Mouse (Mus musculus) CH12.LX (cell line): ENCODE results near the gene Anp32a. TPM values are rescaled to one million over a fixed set of nuclear protein-coding genes. Genes with fewer than 3 reads are reported as not detected.
A peak's percentile ranks its signal among the peaks of the same experiment; 100 is the strongest.

Source experiments
- DNase-seq: peaks from one replicate; pipeline ENCODE4 v3.0.0-alpha.2; 2013; ENCODE audit errors: extremely low read depth
- H3K27ac ChIP-seq: 2 replicates; pipeline ENCODE4 v1.5.1; 2012; ENCODE audit warnings: low read depth, mild to moderate bottlenecking, control low read depth, moderate library complexity; ENCODE audit not compliant: insufficient read depth
- H3K27me3 ChIP-seq: replicated peaks from 2 replicates; pipeline ENCODE3; 2012; ENCODE audit warnings: inconsistent platforms
- H3K36me3 ChIP-seq, 2 experiments: replicated peaks in 1 of 2; 2 replicates each; pipeline versions ENCODE3 to v1.6.1; 2012; ENCODE audit warnings: inconsistent platforms in 1 of 2, low read length in 1 of 2, mild to moderate bottlenecking in 1 of 2, mixed read lengths in 1 of 2, moderate library complexity in 1 of 2; ENCODE audit not compliant: control insufficient read depth in 1 of 2, insufficient read depth in 1 of 2
- H3K4me1 ChIP-seq, 2 experiments: 2 replicates each; pipeline ENCODE4 v1.6.1; 2012; ENCODE audit warnings: inconsistent platforms in 1 of 2, moderate library complexity in 1 of 2; ENCODE audit not compliant: insufficient read depth in 2 of 2, control insufficient read depth in 1 of 2
- H3K4me2 ChIP-seq: 2 replicates; pipeline ENCODE4 v1.6.1; 2012; ENCODE audit warnings: low read depth, mild to moderate bottlenecking, control low read depth; ENCODE audit not compliant: poor library complexity, insufficient read depth, severe bottlenecking
- H3K4me3 ChIP-seq, 3 experiments: fragments of 150-350 bp in 1 of 3; sonication (generic) in 1 of 3; replicated peaks in 1 of 3; 2 replicates each; pipeline versions ENCODE3 to v1.5.1; 2011 to 2012; ENCODE audit warnings: low read depth in 2 of 3, low read length in 2 of 3, mild to moderate bottlenecking in 2 of 3, moderate library complexity in 2 of 3, control low read depth in 1 of 3, improper control_type of control experiment in 1 of 3, inconsistent platforms in 1 of 3, mixed read lengths in 1 of 3; ENCODE audit not compliant: poor library complexity in 1 of 3
- H3K79me2 ChIP-seq: replicated peaks from 2 replicates; pipeline ENCODE4 v1.6.1; 2012; ENCODE audit warnings: mild to moderate bottlenecking, moderate library complexity; ENCODE audit not compliant: control insufficient read depth, poor library complexity, insufficient read depth, severe bottlenecking; ENCODE audit errors: extremely low read depth
- H3K9ac ChIP-seq: 2 replicates; pipeline ENCODE4 v1.6.1; 2012; ENCODE audit warnings: low read depth, mild to moderate bottlenecking, control low read depth, moderate library complexity; ENCODE audit not compliant: insufficient read depth
- H3K9me3 ChIP-seq: replicated peaks from 2 replicates; pipeline ENCODE3; 2012; ENCODE audit warnings: low read length, inconsistent platforms, mixed read lengths
- BHLHE40 ChIP-seq: IDR thresholded peaks from 2 replicates; pipeline ENCODE4 v1.6.1; 2011; ENCODE audit warnings: mild to moderate bottlenecking, low read depth, low read length, improper control_type of control experiment
- CHD2 ChIP-seq: IDR thresholded peaks from 2 replicates; pipeline ENCODE4 v1.6.1; 2011; ENCODE audit warnings: low read length, improper control_type of control experiment
- E2F4 ChIP-seq: IDR thresholded peaks from 2 replicates; pipeline ENCODE4 v1.6.1; 2011; ENCODE audit warnings: low read depth, low read length, improper control_type of control experiment; ENCODE audit not compliant: insufficient replicate concordance
- EP300 ChIP-seq: IDR thresholded peaks from 2 replicates; pipeline ENCODE4 v1.6.1; 2011; ENCODE audit warnings: low read length, improper control_type of control experiment
- ETS1 ChIP-seq: conservative IDR thresholded peaks from 2 replicates; pipeline ENCODE4 v1.6.1; 2012; ENCODE audit warnings: low read depth, mild to moderate bottlenecking, inconsistent platforms, low read length, improper control_type of control experiment, moderate library complexity
- GABPA ChIP-seq: IDR thresholded peaks from 2 replicates; pipeline ENCODE4 v1.6.1; 2012; ENCODE audit warnings: low read depth, low read length, improper control_type of control experiment, inconsistent platforms; ENCODE audit not compliant: insufficient replicate concordance
- HCFC1 ChIP-seq: IDR thresholded peaks from 2 replicates; pipeline ENCODE4 v1.6.1; 2012; ENCODE audit warnings: low read depth, mild to moderate bottlenecking, inconsistent platforms, low read length, improper control_type of control experiment
- IRF4 ChIP-seq: IDR thresholded peaks from 2 replicates; pipeline ENCODE4 v1.6.1; 2014; ENCODE audit warnings: low read depth, mild to moderate bottlenecking, inconsistent platforms, low read length, improper control_type of control experiment
- JUN ChIP-seq: IDR thresholded peaks from 2 replicates; pipeline ENCODE4 v1.6.1; 2011; ENCODE audit warnings: low read depth, mild to moderate bottlenecking, low read length, improper control_type of control experiment, moderate library complexity; ENCODE audit not compliant: insufficient read depth
- JUND ChIP-seq: conservative IDR thresholded peaks from 2 replicates; pipeline ENCODE4 v1.6.1; 2011; ENCODE audit warnings: low read depth, low read length, improper control_type of control experiment
- MAFK ChIP-seq: IDR thresholded peaks from 2 replicates; pipeline ENCODE4 v1.6.1; 2011; ENCODE audit warnings: low read length, improper control_type of control experiment; ENCODE audit not compliant: insufficient replicate concordance
- MAX ChIP-seq: IDR thresholded peaks from 2 replicates; pipeline ENCODE4 v1.6.1; 2011; ENCODE audit warnings: low read length, improper control_type of control experiment
- MAZ ChIP-seq: IDR thresholded peaks from 2 replicates; pipeline ENCODE4 v1.6.1; 2012; ENCODE audit warnings: low read depth, mild to moderate bottlenecking, inconsistent platforms, low read length, improper control_type of control experiment, moderate library complexity
- MEF2A ChIP-seq: IDR thresholded peaks from 2 replicates; pipeline ENCODE4 v1.6.1; 2014; ENCODE audit warnings: low read depth, mild to moderate bottlenecking, inconsistent platforms, low read length, improper control_type of control experiment, borderline replicate concordance
- NELFE ChIP-seq: IDR thresholded peaks from 2 replicates; pipeline ENCODE4 v1.6.1; 2011; ENCODE audit warnings: low read depth, low read length, improper control_type of control experiment
- NRF1 ChIP-seq: IDR thresholded peaks from 2 replicates; pipeline ENCODE4 v1.6.1; 2014; ENCODE audit warnings: low read depth, mild to moderate bottlenecking, inconsistent platforms, low read length, improper control_type of control experiment, moderate library complexity
- PAX5 ChIP-seq: IDR thresholded peaks from 2 replicates; pipeline ENCODE4 v1.6.1; 2012; ENCODE audit warnings: low read length, inconsistent platforms, mixed read lengths
- POLR2A ChIP-seq: IDR thresholded peaks from 2 replicates; pipeline ENCODE4 v1.6.1; 2011; ENCODE audit warnings: low read depth, mild to moderate bottlenecking, improper control_type of control experiment, low read length
- POLR2AphosphoS2 ChIP-seq: IDR thresholded peaks from 2 replicates; pipeline ENCODE4 v1.6.1; 2011; ENCODE audit warnings: low read depth, low read length, improper control_type of control experiment
- SIN3A ChIP-seq: IDR thresholded peaks from 2 replicates; pipeline ENCODE4 v1.6.1; 2012; ENCODE audit warnings: low read length, improper control_type of control experiment, inconsistent platforms
- SMC3 ChIP-seq: IDR thresholded peaks from 2 replicates; pipeline ENCODE4 v1.6.1; 2011; ENCODE audit warnings: low read depth, low read length, improper control_type of control experiment
- TBP ChIP-seq: conservative IDR thresholded peaks from 2 replicates; pipeline ENCODE4 v1.6.1; 2011; ENCODE audit warnings: low read depth, low read length, improper control_type of control experiment
- TCF12 ChIP-seq: IDR thresholded peaks from 2 replicates; pipeline ENCODE4 v1.6.1; 2014; ENCODE audit warnings: low read depth, mild to moderate bottlenecking, inconsistent platforms, low read length, improper control_type of control experiment
- UBTF ChIP-seq: IDR thresholded peaks from 2 replicates; pipeline ENCODE4 v1.6.1; 2012; ENCODE audit warnings: low read depth, mild to moderate bottlenecking, inconsistent platforms, low read length, improper control_type of control experiment, moderate library complexity
- USF1 ChIP-seq: IDR thresholded peaks from 2 replicates; pipeline ENCODE4 v1.6.1; 2014; ENCODE audit warnings: low read depth, mild to moderate bottlenecking, inconsistent platforms, low read length, improper control_type of control experiment
- ZKSCAN1 ChIP-seq: IDR thresholded peaks from 2 replicates; pipeline ENCODE4 v1.6.1; 2012; ENCODE audit warnings: low read depth, inconsistent platforms, low read length, improper control_type of control experiment, borderline replicate concordance
- ZMIZ1 ChIP-seq: IDR thresholded peaks from 2 replicates; pipeline ENCODE4 v1.6.1; 2012; ENCODE audit warnings: low read depth, mild to moderate bottlenecking, inconsistent platforms, low read length, improper control_type of control experiment
- dilution Hi-C: fragments of 300-500 bp; cut with MboI; formaldehyde crosslinking; loops from 2 replicates; pipeline ENCODE4 v1.14.3; 2020; ENCODE audit warnings: low sequenced_read_pairs; ENCODE audit not compliant: extremely low pct_unique_long_range_greater_than_20kb, extremely low pct_ligation_motif_present
- in situ Hi-C: fragments of 300-500 bp; cut with MboI; formaldehyde crosslinking; loops from 3 replicates; pipeline ENCODE4 v1.14.3; 2019; ENCODE audit warnings: low sequenced_read_pairs, low pct_ligation_motif_present, low pct_unique_long_range_greater_than_20kb, mixed read lengths
- polyA plus RNA-seq: library from polyadenylated mRNA; unstranded; fragments of >175 nt; gene quantifications from 2 replicates; pipeline ENCODE4 v1.2.1, GENCODE M21; 2012; ENCODE audit warnings: low read depth; ENCODE audit not compliant: insufficient read length
- total RNA-seq, 2 experiments: library from RNA; depleted of rRNA; stranded (reverse); fragments of 300-350 nt in 1 of 2; fragments of >200 nt in 1 of 2; gene quantifications; 2 replicates each; pipeline ENCODE4 v1.2.3; 2012 to 2014

Gene Anp32a
- total and polyA plus RNA-seq, 3 experiments, result 585 to 1,207 (median 869) TPM

- TF ChIP-seq MAFK (no peak), ZKSCAN1 (no peak), POLR2A (no peak; the same call in none of the 2 replicates), JUND (no peak), TBP (no peak), CHD2 (no peak), BHLHE40 (no peak), POLR2AphosphoS2 (no peak), TCF12 (no peak), PAX5 (no peak), EP300 (no peak), JUN (no peak), UBTF (peak; percentile 18; the same call in 1 of the 2 replicates), SMC3 (no peak), USF1 (no peak), NRF1 (no peak)
Measured at GRCm38 (mm10) chr9:62367510-62368071, 26.5 kb downstream of the Anp32a start (continued).

DNA sequence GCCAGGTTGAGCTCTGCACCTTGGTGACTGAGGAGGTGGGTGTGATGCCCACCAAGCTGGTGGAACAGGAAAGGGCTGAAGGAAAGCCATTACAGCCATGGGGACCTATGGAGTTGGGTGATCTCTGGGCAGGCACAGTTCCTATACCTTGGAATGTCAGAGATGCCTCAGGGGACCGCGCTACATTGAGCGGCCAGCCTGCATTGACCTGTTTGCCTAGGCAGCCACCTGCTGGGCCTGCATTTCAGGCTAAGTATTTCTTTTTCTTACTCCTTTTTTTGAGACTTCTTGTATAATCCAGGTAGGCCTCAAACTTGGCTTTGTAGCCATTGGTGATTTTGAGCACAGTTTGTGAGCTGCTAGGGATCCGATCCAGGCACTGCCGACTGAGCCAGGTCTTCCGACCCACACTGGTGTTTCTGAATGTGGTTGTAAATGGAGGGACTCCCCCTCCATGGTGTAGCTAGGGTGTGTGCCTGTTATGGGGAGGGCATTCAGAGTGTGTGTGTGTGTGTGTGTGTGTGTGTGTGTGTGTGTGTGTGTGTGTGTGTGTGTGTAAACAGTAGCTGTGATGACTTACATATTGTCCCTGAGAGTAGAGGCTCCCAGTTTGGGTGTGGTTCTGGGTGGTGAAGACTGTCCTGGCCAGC lies 27.3 kb downstream of the Anp32a start:
- H3K27me3 ChIP-seq, result no peaks in the 10 kb centered on the region
- peaks cover 5 to 37% of the 10 kb centered on the region in 2 experiments for H3K36me3 ChIP-seq
- peak; percentile 76 for TF ChIP-seq ETS1
- no peak for TF ChIP-seq NELFE
- no peak for TF ChIP-seq MAX
- TF ChIP-seq MAZ, result peak; percentile 67; the same call in 1 of the 2 replicates
- TF ChIP-seq EP300, result no peak
- no peak for TF ChIP-seq HCFC1
- peak; percentile 63; the same call in 1 of the 2 replicates for TF ChIP-seq TBP
- TF ChIP-seq ZMIZ1, result 0 out of 2 replicates have a peak, but pooled peaks have one; percentile 28
- TF ChIP-seq BHLHE40, result peak; percentile 77
- no peak for TF ChIP-seq PAX5
- TF ChIP-seq CHD2, result peak; percentile 55; the same call in 1 of the 2 replicates
- TF ChIP-seq POLR2A, result peak; percentile 44; the same call in 1 of the 2 replicates
- TF ChIP-seq IRF4, result peak; percentile 65
- TF ChIP-seq UBTF, result 0 out of 2 replicates have a peak, but pooled peaks have one; percentile 43
- peak; percentile 76; the same call in 1 of the 2 replicates for TF ChIP-seq SIN3A
- peak; percentile 84 for TF ChIP-seq MEF2A
- no peak for TF ChIP-seq E2F4
- TF ChIP-seq TCF12, result peak; percentile 72; the same call in 1 of the 2 replicates
- TF ChIP-seq GABPA, result no peak
- TF ChIP-seq MAFK, result 0 out of 2 replicates have a peak, but pooled peaks have one; percentile 5
- H3K9ac ChIP-seq, result peak overlapping the region; percentile 82
- peaks cover 25 to 86% of the 10 kb centered on the region in 2 experiments for H3K4me1 ChIP-seq
- H3K9me3 ChIP-seq, result no peaks in the 10 kb centered on the region
- dilution Hi-C loops, result no loop called here
- peak; percentile 82 for DNase-seq
- H3K4me2 ChIP-seq, result peak overlapping the region; percentile 83
- H3K4me3 ChIP-seq, result peak overlapping the region; percentile 55 to 66 (median 65)
- in situ Hi-C loops, result no loop called here
- peak overlapping the region; percentile 96 for H3K27ac ChIP-seq
- peaks cover 88% of the 10 kb centered on the region for H3K79me2 ChIP-seq
